Mouse (Mus musculus) erythroid progenitor cell, adult 5-6 weeks (primary cell): ENCODE data around the gene Lamc1. TPM values are rescaled to one million over a fixed set of nuclear protein-coding genes. Genes with fewer than 3 reads are reported as not detected.

Source experiments
- ATAC-seq: replicated peaks from 2 replicates; pipeline ENCODE4 v1.8.0; 2016; ENCODE audit warnings: moderate number of reproducible peaks, mild to moderate bottlenecking, moderate TSS enrichment, inconsistent platforms; ENCODE audit not compliant: poor library complexity, low FRiP score, severe bottlenecking
- total RNA-seq, 2 experiments: library from RNA; stranded (forward) in 1 of 2; stranded (reverse) in 1 of 2; fragments of 150-400 nt in 1 of 2; fragments of 186-747, 209-891 nt in 1 of 2; gene quantifications; 2 replicates each; pipeline versions ENCODE4 v1.2.3 to v1.2.4; 2015 to 2017; ENCODE audit warnings: low replicate concordance in 2 of 2

The Lamc1 gene
- total RNA-seq, 2 experiments from 2014 or later: 4.2 TPM; not detected in 1

- 0 out of 2 replicates have a peak, but pooled peaks have one; percentile 34 for ATAC-seq
These were observed 923 bp upstream of the Lamc1 start for GRCm38 (mm10) chr1:153333296-153334121.

GRCm38 (mm10) chr1:153331796-153332443 lies 666 bp downstream of the Lamc1 start:
- ATAC-seq: 0 out of 2 replicates have a peak, but pooled peaks have one; percentile 34

DNA sequence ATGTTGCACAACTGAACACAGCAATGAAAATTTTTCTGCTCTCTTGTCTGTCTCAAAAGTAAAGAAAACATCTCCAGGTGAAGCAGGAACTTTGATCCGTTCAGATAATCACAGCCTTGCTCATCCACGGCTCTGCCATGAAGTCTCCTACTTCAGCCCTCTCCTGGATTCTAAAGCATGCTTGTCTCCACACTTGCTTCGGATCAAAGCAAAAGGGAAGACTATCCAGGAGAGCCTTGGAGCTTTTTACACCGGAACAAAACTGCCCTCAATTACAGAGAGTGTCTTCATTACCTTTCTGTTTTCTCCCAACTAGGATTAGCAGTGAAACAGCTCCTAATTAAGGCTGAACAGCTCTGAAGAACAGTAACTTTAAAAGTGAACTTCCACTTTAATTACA lies 1.4 kb downstream of the Lamc1 start:
- no peak for ATAC-seq

DNA sequence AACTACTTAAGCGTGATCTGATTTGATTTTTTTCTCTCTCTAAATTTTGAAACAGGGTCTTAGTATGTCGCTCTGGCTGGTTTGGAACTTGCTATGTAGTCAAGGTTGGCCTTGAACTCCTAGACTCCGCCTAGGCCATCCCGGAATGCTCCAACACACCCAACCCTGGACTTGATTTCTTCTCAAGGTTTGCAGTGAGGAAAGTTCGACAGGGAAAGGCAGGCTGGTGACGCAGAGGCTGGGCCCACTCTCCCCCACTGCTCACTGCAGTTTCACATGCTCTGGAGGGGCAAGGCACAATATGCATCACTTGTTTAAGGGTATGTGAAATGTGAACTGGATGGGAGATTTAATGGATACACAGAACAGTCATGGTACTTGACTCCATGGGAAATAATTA lies 3.3 kb downstream of the Lamc1 start:
- no peak for ATAC-seq

DNA sequence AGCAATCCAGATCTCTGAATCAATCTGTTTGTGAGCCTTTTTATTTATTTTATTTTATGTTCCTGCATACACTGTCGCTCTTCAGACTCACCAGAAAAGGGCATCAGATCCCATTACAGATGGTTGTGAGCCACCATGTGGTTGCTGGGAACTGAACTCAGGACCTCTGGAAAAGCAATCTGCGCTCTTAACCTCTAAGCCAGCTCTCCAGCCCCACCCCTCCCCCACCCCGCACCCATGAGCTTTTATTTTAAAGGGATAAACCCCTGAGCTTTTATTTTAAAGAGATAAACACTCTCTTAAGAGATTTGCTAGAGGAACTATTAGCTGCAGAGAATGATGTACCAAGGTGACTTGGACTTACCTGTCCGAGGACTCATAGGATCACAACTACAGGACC lies 5.5 kb downstream of the Lamc1 start:
- no peak for ATAC-seq

- ATAC-seq: no peak
These were observed 6.4 kb downstream of the Lamc1 start for GRCm38 (mm10) chr1:153326226-153326625.

GRCm38 (mm10) chr1:153321404-153321803 lies 11.2 kb downstream of the Lamc1 start:
- ATAC-seq: no peak

- ATAC-seq: no peak
These were observed 11.9 kb downstream of the Lamc1 start for GRCm38 (mm10) chr1:153320554-153321147.

DNA sequence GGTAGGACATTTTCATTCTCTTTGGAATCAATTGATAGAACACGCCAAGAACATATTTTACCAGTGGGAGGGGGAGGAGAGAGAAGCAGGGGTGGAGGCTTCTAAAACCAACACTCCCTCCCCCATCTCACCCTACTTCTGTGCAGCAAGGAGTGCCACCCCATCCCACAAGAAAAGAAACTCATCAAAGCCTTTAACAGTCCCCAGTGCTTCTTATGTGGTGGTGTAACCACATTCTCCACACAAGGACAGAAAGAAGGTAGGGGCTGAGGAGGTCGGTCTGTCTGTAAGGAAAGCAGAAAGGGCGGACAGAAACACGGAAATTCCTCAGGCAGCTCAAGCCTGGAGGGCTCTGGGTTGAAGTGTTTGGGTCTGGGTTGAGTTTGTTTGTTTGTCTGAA lies 12.5 kb downstream of the Lamc1 start:
- no peak for ATAC-seq

GRCm38 (mm10) chr1:153318741-153319140 lies 13.8 kb downstream of the Lamc1 start:
- ATAC-seq: no peak

DNA sequence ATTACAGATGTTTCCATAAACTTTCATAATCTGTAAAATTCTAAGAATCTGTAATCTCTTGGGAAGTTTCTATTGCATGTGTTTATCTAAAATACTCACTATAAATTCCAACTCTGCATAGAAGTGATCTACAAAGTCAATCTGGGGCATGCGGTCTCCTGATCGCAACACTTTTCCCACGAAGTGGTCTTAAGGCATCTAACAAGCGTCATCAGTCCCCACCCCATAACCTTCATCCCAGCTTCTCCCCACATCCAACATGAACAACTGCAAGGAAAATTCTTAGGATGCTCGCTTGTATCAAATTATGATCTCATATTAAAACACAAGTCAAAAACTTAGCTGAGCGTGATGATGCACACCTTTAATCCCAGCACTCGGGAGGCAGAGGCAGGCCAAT lies 14.3 kb downstream of the Lamc1 start:
- no peak for ATAC-seq

- no peak for ATAC-seq
These were observed 14.9 kb downstream of the Lamc1 start for GRCm38 (mm10) chr1:153317486-153318260.

DNA sequence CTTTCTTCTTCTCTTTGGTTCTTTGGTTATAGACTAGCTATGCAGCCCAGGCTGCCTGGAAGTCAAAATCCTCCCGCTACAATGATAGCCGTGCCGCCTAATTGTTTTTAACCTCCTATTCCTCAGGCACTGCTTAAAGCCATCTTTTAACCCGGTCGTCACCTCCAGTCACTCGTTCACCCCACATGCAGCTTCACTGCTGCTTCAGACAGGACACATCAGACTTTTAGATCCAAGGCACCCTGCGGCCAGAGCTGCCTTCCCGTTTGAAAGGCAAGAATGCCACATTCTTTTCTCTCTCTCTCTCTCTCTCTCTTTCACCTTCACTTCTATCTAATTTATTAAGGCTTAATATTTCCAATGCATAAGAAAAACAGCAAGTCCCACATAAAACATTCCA lies 15.6 kb downstream of the Lamc1 start:
- no peak for ATAC-seq

DNA sequence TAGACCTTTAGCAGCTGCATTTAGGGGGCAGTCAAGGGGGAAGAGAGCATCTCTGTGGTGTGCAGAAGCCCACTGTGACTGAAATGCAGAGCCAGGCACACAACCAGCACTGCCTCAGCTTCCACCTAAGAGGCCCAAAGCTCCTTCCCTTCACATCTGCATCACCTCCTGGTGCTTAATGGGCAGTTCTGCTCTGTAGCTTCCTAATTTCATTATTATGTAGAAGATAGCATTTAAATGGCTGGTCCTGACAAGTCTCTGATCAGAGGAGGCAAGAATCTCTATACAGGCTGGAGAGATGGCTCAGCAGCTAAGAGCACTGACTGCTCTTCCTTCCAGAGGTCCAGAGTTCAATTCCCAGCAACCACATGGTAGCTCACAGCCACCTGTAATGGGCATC lies 16.3 kb downstream of the Lamc1 start:
- no peak for ATAC-seq

DNA sequence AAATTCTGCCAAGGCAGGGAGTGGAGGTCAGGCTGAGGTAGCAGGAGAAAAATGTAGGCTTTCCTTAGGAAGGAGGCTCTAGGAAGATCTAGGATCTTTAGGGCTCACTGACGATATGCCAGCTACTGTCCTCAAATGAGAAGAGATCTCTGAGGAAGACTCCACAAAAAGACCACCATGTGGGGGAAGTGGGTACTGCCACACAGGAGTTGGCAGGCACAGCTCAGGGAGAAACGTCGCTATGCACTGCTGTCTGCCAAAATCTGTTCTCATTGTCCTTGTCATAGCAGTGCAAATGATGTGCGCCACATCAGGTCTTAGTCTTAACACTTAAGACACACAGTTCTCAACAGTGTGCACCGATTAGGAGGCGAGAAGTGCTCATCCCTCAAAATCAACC lies 17.5 kb downstream of the Lamc1 start:
- ATAC-seq: no peak

DNA sequence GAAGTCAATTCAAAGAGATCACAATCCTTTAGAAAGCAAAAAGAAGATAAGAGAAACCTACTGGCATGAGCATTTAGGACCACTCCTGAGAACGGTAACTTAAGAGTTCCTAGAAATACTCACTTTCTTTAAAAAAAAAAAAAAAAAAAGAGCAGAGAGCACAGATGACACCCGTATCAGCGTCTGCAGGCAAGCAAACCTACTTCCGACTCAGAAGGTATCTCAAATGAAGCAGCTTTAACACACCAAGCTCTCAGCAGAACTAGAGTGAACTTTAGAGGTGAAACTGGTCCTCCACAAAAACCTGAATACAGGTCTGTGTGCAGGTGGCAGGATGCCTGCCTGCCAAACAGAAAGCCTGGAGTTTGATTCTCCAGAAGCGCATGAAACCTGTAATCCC lies 19.6 kb downstream of the Lamc1 start:
- ATAC-seq: no peak

GRCm38 (mm10) chr1:153310190-153310589 lies 22.4 kb downstream of the Lamc1 start:
- no peak for ATAC-seq

- no peak for ATAC-seq
These were observed 23.3 kb downstream of the Lamc1 start for GRCm38 (mm10) chr1:153309310-153309709.

- no peak for ATAC-seq
These were observed 23.7 kb downstream of the Lamc1 start for GRCm38 (mm10) chr1:153308915-153309296.

- ATAC-seq: no peak
These were observed 24.2 kb downstream of the Lamc1 start for GRCm38 (mm10) chr1:153308179-153308914.
